Mouse (Mus musculus): ENCODE measurements around the gene Ddx56.
A peak's percentile ranks its signal among the peaks of the same experiment; 100 is the strongest.
"Not testable (repeated sequence)": the region's sequence is repeated elsewhere in the genome, so short reads cannot be mapped to it uniquely, and the experiment has no call there.

Ddx56 gene

DNA sequence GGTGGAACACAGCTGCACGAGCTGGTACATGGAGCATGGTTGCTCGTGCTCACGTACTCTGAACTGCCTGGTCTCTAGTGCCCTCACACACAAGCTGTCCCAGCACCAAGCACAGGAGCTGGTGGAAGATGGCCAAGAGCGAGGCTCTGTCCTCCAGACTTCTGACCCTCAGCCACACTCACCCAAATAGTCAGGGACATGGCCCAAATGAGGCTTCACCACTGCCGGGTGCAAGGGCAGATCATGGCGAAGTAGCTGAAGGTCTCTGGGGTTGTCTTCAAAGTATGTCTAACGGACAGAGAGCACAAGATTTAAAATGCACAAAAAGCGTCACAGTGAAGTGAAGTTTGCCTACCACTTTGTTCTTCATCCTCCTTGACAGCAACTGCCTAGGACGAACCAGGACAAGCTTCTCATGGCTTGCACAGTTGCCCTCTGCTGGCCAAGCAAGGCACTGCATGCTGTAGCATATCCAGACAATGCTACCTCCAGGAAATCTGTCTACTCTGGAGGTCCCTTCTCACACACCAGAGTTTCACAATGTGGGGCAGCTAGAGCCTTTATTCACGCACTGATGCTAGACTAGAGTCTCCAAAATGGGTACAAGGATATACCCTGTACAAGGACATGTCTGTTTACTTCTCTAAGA, 6.0 kb downstream of the Ddx56 start:
- peak; percentile 52 for DNase-seq (ENCODE audit: low spot score)

- no peak for DNase-seq (ENCODE audit: low spot score)
Measured at GRCm38 (mm10) chr11:6259413-6259812, 8.2 kb downstream of the Ddx56 start.

DNA sequence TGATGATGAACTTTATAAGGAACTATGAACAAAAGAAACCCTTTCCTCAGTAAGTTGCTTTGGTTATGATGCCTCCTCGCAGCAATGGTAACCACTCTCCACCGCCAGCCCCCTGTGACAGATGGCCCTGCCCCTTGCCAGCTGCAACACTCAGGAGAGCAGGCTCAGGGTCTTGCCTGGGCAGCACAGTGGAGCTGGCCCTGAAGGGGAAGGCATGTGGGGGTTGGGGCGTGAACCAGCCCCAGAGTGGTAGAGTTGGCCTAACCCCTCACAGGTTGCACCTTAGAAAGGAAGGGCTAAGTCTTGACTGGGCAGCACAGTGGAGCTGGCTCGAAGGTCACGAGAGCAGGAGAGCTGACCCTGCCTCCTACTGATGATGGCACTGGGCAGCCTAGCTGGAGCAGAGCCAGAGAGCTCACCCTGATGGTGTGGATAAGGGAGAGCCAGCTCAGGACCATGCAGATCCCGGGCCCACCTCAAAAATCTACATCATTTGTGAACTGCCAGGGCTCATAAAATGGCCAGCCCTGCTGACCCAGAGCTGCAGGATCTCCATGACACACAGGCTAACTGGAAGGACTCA, 11.0 kb downstream of the Ddx56 start:
- DNase-seq (ENCODE audit: low spot score): no peak

DNA sequence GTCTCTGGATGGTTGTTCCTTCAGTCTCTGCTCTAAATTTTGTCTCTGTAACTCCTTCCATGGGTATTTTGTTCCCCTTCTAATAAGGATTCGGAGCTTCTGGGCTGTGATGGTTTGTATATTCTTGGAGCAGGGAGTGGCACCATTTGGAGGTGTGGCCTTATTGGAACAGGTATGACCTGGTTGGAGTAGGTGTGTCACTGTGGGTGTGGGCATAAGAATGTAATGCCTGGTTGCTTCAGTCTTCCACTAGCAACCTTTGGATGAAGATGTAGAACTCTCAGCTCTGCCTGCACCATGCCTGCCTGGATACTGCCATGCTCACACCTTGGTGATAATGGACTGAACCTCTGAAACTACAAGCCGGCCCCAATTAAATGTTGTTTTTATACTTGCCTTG, 13.0 kb downstream of the Ddx56 start:
- not testable (repeated sequence) for DNase-seq (ENCODE audit: low spot score)

DNA sequence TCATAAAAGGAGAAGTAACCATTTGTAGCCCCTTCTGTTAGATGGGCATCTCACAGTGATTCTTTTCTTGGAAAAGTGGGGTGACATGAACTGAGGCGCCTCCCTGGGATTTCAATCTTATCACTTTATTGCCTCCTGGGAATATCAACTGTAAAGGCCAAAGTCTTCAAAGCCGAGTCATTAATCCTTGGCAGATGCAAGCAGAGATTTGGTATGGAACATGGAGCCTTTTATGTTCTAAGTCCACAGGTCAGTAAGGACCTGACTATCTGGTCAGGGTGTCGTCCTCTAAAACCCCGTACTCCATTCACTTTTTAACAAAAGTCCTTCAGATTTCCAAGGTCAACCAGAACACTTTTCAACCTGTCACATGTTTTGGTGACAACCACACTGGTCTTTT, 14.7 kb downstream of the Ddx56 start:
- no peak for DNase-seq (ENCODE audit: low spot score)

GRCm38 (mm10) chr11:6252248-6252647, 15.3 kb downstream of the Ddx56 start:
- no peak for DNase-seq (ENCODE audit: low spot score)

DNA sequence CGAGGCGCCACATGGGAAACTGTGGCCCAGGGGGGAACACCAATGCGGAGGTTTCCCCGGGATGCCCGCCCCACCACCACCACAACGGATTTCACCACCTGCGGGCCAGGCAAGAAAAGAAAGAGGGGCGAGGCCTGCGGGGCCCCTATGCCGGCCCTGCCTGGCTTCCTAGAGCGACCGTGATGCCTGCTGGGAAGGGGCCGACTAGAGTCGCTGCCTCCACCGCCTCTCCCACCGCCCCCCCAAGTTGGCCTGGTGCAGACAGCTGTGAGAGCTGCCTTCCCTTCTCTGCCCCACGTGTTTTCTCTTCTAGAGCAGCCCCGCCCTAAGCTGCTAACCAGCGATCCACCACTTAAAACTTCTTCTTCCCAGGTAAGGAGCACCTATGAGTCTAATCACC, 22.9 kb downstream of the Ddx56 start:
- DNase-seq (ENCODE audit: low spot score): no peak

- no peak for DNase-seq (ENCODE audit: low spot score)
Measured at GRCm38 (mm10) chr11:6233025-6233424, 34.5 kb downstream of the Ddx56 start.

DNA sequence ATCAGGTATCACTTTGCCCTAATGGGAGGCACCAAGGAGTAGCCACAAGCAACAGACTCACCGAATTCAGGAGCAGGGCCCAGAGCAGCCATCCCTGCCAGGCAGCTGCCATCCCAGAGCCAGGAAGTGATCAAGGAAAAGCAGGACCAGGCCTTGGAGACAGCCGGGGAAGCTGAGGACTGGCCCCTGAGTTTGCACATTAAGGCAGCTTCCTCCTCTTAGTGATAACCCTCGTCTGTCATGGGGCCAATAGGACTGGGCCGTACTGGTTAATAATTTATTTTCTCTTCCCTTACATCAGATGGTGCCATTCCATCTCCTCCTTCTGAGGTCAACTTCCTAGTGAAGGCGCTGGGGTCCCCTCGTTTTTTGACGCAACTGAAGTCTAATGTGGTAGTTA, 37.6 kb downstream of the Ddx56 start, which contains the start of gene Npc1l1:
Npc1l1 (minus strand) TSS at position 132 of the 400 bp plus-strand sequence.
- DNase-seq (ENCODE audit: low spot score): no peak

- DNase-seq (ENCODE audit: low spot score): no peak
Measured at GRCm38 (mm10) chr11:6224541-6225229, 42.9 kb downstream of the Ddx56 start.

DNA sequence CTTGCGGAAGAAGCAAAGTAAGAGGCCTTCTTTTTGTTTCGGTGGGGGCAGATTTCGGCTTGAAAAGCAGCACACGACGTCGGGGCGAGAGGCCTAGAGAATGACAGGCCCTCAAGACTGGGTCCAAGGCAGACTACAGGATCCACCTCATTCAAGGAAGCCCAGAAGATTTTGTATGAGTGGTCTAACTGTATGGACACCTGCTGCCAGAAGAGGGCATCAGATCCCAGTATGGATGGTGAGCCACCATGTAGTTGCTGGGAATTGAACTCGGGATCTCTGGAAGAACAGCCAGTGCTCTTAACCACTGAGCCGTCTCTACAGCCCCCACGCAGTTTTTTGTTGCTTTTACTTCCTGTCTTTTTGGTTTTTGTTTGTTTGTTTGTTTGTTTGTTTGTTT, 45.4 kb downstream of the Ddx56 start:
- DNase-seq (ENCODE audit: low spot score): no peak

DNA sequence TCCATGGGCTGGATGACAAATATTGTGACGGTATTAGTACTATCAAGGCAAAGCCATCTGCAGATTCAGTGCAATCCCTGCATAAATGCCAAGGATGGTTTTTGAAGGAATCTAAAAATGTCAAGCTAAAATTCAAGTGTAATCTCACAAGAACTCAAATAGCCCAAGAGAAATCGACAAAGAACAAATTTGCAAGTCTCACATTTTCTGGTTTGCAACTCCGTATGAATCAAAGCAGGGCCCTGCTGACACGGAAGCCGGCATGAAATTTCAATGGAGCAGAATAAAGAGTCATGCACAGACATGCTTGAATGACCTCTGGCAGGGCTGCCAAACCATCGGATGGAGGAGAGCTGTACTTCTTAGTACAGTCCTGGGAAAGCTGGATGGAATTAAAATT, 47.6 kb downstream of the Ddx56 start:
- DNase-seq (ENCODE audit: low spot score): no peak

GRCm38 (mm10) chr11:6218189-6218896, 49.2 kb downstream of the Ddx56 start:
- DNase-seq (ENCODE audit: low spot score): no peak

- DNase-seq (ENCODE audit: low spot score): no peak
Measured at GRCm38 (mm10) chr11:6216834-6217233, 50.7 kb downstream of the Ddx56 start.

Data from ovary, postnatal 10 days (tissue).